Mouse (Mus musculus): ENCODE data around the gene Smdt1. TPM values are rescaled to one million over a fixed set of nuclear protein-coding genes. Genes with fewer than 3 reads are reported as not detected.

The Smdt1 gene
- total and polyA plus RNA-seq, 3 experiments, result 111 to 159 TPM; not detected in 1

DNA sequence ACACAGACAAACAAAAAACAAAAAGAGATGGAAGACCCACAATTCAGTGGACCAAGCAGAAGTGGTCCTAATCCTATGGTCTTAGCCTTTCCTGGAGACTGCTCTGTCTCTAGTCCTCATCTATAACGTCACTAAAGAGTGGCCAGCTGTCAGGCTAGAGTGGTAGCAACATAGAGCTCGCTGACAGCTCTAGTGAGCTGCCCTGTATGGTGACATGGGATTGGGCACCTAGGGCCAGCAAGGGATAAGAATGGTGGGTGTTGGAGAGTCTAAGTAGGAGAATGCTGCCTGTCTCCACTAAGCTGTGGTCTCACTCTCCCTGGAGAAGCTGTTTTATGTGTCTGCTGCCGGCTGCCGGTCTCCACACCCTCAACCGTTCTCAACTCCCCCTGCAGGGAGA is 45.9 kb upstream of the Smdt1 start:
- Histone ChIP-seq H3K27ac (ENCODE audit: control insufficient read depth, low read depth, low read length) (no peak overlapping the region), H3K27me3 (ENCODE audit: control insufficient read depth in 1 of 2, insufficient read depth in 2 of 2, low read length in 2 of 2) (peaks cover 7 to 10% of the 10 kb centered on the region in 2 experiments), H3K79me2 (ENCODE audit: control insufficient read depth, insufficient read depth, low read length, poor library complexity) (no peaks in the 10 kb centered on the region), H3K4me3 (ENCODE audit: control insufficient read depth in 1 of 2, insufficient read depth in 1 of 2, low read depth in 2 of 2, low read length in 2 of 2) (no peak overlapping the region), H3K9ac (ENCODE audit: control insufficient read depth, low read depth, low read length, poor library complexity, severe bottlenecking) (no peak overlapping the region), H3K4me1 (ENCODE audit: control insufficient read depth in 1 of 2, insufficient read depth in 2 of 2, low read length in 2 of 2) (no peaks in the 10 kb centered on the region), H3K36me3 (ENCODE audit: control insufficient read depth in 1 of 2, insufficient read depth in 2 of 2, low read length in 2 of 2) (no peaks in the 10 kb centered on the region), H3K9me3 (replicated peaks; ENCODE audit: insufficient read depth, low read length) (no peaks in the 10 kb centered on the region)
- TF ChIP-seq MAZ (IDR thresholded peaks at IDR 0.05; ENCODE audit: low read depth, low read length) (no peak), HCFC1 (IDR thresholded peaks at IDR 0.05; ENCODE audit: low read depth, low read length) (no peak), CHD2 (IDR thresholded peaks at IDR 0.05; ENCODE audit: low read length) (no peak), ZNF384 (IDR thresholded peaks at IDR 0.05; ENCODE audit: low read depth, low read length) (no peak), MYC (IDR thresholded peaks at IDR 0.05; ENCODE audit: low read depth, low read length) (no peak), ETS1 (IDR thresholded peaks at IDR 0.05; ENCODE audit: low read depth, low read length) (no peak), CTCF (IDR thresholded peaks at IDR 0.05 in 2 of 3, conservative IDR thresholded peaks at IDR 0.05 in 1 of 3; ENCODE audit: control insufficient read depth in 1 of 3, insufficient read depth in 1 of 3, low read depth in 2 of 3, low read length in 3 of 3, poor library complexity in 1 of 3, severe bottlenecking in 1 of 3) (no peak), EP300 (IDR thresholded peaks at IDR 0.05; ENCODE audit: low read depth in 1 of 2, low read length in 2 of 2) (no peak), USF1 (IDR thresholded peaks at IDR 0.05; ENCODE audit: low read depth, low read length) (no peak), GABPA (IDR thresholded peaks at IDR 0.05; ENCODE audit: low read depth, low read length) (no peak), NELFE (IDR thresholded peaks at IDR 0.05; ENCODE audit: low read depth, low read length) (no peak), MAFK (IDR thresholded peaks at IDR 0.05; ENCODE audit: borderline replicate concordance, low read depth, low read length) (no peak), MEF2A (IDR thresholded peaks at IDR 0.05; ENCODE audit: extremely low read depth, insufficient replicate concordance, low read depth, low read length, poor library complexity, severe bottlenecking) (no peak), TCF12 (IDR thresholded peaks at IDR 0.05; ENCODE audit: low read depth, low read length) (no peak), BHLHE40 (IDR thresholded peaks at IDR 0.05; ENCODE audit: borderline replicate concordance, low read depth, low read length) (no peak), POLR2A (IDR thresholded peaks at IDR 0.05; ENCODE audit: control insufficient read depth in 1 of 2, insufficient read depth in 1 of 2, low read depth in 1 of 2, low read length in 2 of 2, poor library complexity in 1 of 2) (no peak)
- DNase-seq (ENCODE audit: low read depth, low spot score), result no peak

DNA sequence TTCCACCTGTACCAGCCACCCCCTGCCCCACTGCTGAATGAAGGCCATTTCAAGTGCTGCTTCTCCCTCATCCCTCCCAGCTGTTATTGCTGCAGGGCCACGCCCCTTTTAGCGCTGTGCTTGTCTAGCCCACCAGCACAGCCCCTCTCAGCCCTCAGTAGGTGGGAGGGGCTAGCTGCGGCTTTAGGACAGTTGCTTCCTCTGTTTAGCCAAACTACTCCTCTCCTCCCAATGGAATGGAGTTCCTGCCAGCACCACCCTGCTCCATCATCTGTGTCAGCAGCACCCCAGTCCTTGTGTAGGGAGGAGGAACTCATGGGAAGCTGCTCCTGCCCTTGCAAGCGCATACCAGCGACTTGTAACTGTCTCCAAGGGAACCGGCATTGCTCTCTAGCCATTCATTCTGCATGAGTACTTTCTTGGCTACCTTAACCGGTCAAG is 45.5 kb upstream of the Smdt1 start:
- Histone ChIP-seq H3K79me2 (ENCODE audit: control insufficient read depth, insufficient read depth, low read length, poor library complexity) (no peaks in the 10 kb centered on the region), H3K9me3 (replicated peaks; ENCODE audit: insufficient read depth, low read length) (no peaks in the 10 kb centered on the region), H3K27ac (ENCODE audit: control insufficient read depth, low read depth, low read length) (no peak overlapping the region), H3K36me3 (ENCODE audit: control insufficient read depth in 1 of 2, insufficient read depth in 2 of 2, low read length in 2 of 2) (no peaks in the 10 kb centered on the region), H3K27me3 (ENCODE audit: control insufficient read depth in 1 of 2, insufficient read depth in 2 of 2, low read length in 2 of 2) (peaks cover 7 to 8% of the 10 kb centered on the region in 2 experiments), H3K9ac (ENCODE audit: control insufficient read depth, low read depth, low read length, poor library complexity, severe bottlenecking) (no peak overlapping the region), H3K4me3 (ENCODE audit: control insufficient read depth in 1 of 2, insufficient read depth in 1 of 2, low read depth in 2 of 2, low read length in 2 of 2) (no peak overlapping the region), H3K4me1 (ENCODE audit: control insufficient read depth in 1 of 2, insufficient read depth in 2 of 2, low read length in 2 of 2) (no peaks in the 10 kb centered on the region)
- TF ChIP-seq JUND (IDR thresholded peaks at IDR 0.05; ENCODE audit: low read depth, low read length), result no peak
- TF ChIP-seq MXI1 (IDR thresholded peaks at IDR 0.05; ENCODE audit: low read depth, low read length), result no peak
- no peak for TF ChIP-seq USF1 (IDR thresholded peaks at IDR 0.05; ENCODE audit: low read depth, low read length)
- no peak for DNase-seq (ENCODE audit: low read depth, low spot score)
